Mouse (Mus musculus): Measurements from ENCODE around the gene Capg. TPM values are rescaled to one million over a fixed set of nuclear protein-coding genes. Genes with fewer than 3 reads are reported as not detected.

Gene Capg
- polyA plus RNA-seq, 1 experiment from 2014 or later, result 32.8 TPM

- Histone ChIP-seq H3K27me3 (ENCODE audit: control insufficient read depth, insufficient read depth, low read length) (no peaks in the 10 kb centered on the region), H3K36me3 (ENCODE audit: control insufficient read depth, insufficient read depth) (no peaks in the 10 kb centered on the region), H3K4me2 (ENCODE audit: low read depth, low read length) (no peak overlapping the region), H3K4me3 (ENCODE audit: low read length) (no peak overlapping the region), H3K9ac (ENCODE audit: low read length) (no peak overlapping the region), H3K27ac (ENCODE audit: low read length) (no peak overlapping the region), H3K4me1 (ENCODE audit: control insufficient read depth, insufficient read depth, low read length) (peaks cover 9% of the 10 kb centered on the region), H3K9me3 (replicated peaks; ENCODE audit: control insufficient read depth, low read length) (no peaks in the 10 kb centered on the region)
- no peak for ATAC-seq (replicated peaks; ENCODE audit: extremely low read depth, insufficient read depth, low FRiP score)
- WGBS, result 78% methylated on average over 6 of the region's 6 CpGs
Measured at GRCm38 (mm10) chr6:72593011-72593803, 49.0 kb downstream of the Capg start.

GRCm38 (mm10) chr6:72593914-72594313 lies 49.7 kb downstream of the Capg start:
- Histone ChIP-seq H3K9me3 (replicated peaks; ENCODE audit: control insufficient read depth, low read length) (no peaks in the 10 kb centered on the region), H3K9ac (ENCODE audit: low read length) (no peak overlapping the region)
- 39% methylated on average over 5 of the region's 5 CpGs for WGBS

GRCm38 (mm10) chr6:72597083-72597874 lies 53.1 kb downstream of the Capg start:
- 39% methylated on average over 13 of the region's 13 CpGs for WGBS

More at GRCm38 (mm10) chr6:72593914-72594313, 49.7 kb downstream of the Capg start:
- no peak overlapping the region for H3K4me2 ChIP-seq (ENCODE audit: low read depth, low read length)
- no peaks in the 10 kb centered on the region for H3K27me3 ChIP-seq (ENCODE audit: control insufficient read depth, insufficient read depth, low read length)
- no peak overlapping the region for H3K27ac ChIP-seq (ENCODE audit: low read length)
- no peaks in the 10 kb centered on the region for H3K36me3 ChIP-seq (ENCODE audit: control insufficient read depth, insufficient read depth)
- no peak overlapping the region for H3K4me3 ChIP-seq (ENCODE audit: low read length)
- peaks cover 9% of the 10 kb centered on the region for H3K4me1 ChIP-seq (ENCODE audit: control insufficient read depth, insufficient read depth, low read length)
- ATAC-seq (replicated peaks; ENCODE audit: extremely low read depth, insufficient read depth, low FRiP score), result no peak

GRCm38 (mm10) chr6:72597956-72598753 lies 54.0 kb downstream of the Capg start, which contains the start of the genes Elmod3 and Retsat:
Gene Elmod3 (minus strand): TSS chr6:72598413.
Gene Retsat (plus strand): TSS chr6:72598475.
- ATAC-seq (replicated peaks; ENCODE audit: extremely low read depth, insufficient read depth, low FRiP score), result peak; percentile 91
- Histone ChIP-seq H3K27ac (ENCODE audit: low read length) (peak within 1 kb of the TSS; percentile 96), H3K4me1 (ENCODE audit: control insufficient read depth, insufficient read depth, low read length) (peaks cover 14% of the 10 kb centered on the region), H3K4me2 (ENCODE audit: low read depth, low read length) (peak within 1 kb of the TSS; percentile 79), H3K4me3 (ENCODE audit: low read length) (peak within 1 kb of the TSS; percentile 66), H3K9ac (ENCODE audit: low read length) (peak within 1 kb of the TSS; percentile 82), H3K36me3 (ENCODE audit: control insufficient read depth, insufficient read depth) (no peaks in the 10 kb centered on the region), H3K9me3 (replicated peaks; ENCODE audit: control insufficient read depth, low read length) (no peaks in the 10 kb centered on the region), H3K27me3 (ENCODE audit: control insufficient read depth, insufficient read depth, low read length) (no peaks in the 10 kb centered on the region)
- WGBS, result under 1% methylated on average over 38 of the region's 38 CpGs

More at GRCm38 (mm10) chr6:72597083-72597874, 53.1 kb downstream of the Capg start:
- no peaks in the 10 kb centered on the region for H3K27me3 ChIP-seq (ENCODE audit: control insufficient read depth, insufficient read depth, low read length)
- no peaks in the 10 kb centered on the region for H3K36me3 ChIP-seq (ENCODE audit: control insufficient read depth, insufficient read depth)
- H3K4me1 ChIP-seq (ENCODE audit: control insufficient read depth, insufficient read depth, low read length), result peaks cover 14% of the 10 kb centered on the region
- no peak for ATAC-seq (replicated peaks; ENCODE audit: extremely low read depth, insufficient read depth, low FRiP score)
- H3K9me3 ChIP-seq (replicated peaks; ENCODE audit: control insufficient read depth, low read length), result no peaks in the 10 kb centered on the region
- H3K9ac ChIP-seq (ENCODE audit: low read length), result peak overlapping the region; percentile 74
- peak overlapping the region; percentile 79 for H3K4me2 ChIP-seq (ENCODE audit: low read depth, low read length)
- H3K4me3 ChIP-seq (ENCODE audit: low read length), result peak overlapping the region; percentile 66
- H3K27ac ChIP-seq (ENCODE audit: low read length), result no peak overlapping the region; the same call in 1 of the 2 replicates

- WGBS, result 29% methylated on average over 12 of the region's 12 CpGs
- H3K4me3 ChIP-seq (ENCODE audit: low read length), result peak overlapping the region; percentile 66
- peaks cover 14% of the 10 kb centered on the region for H3K4me1 ChIP-seq (ENCODE audit: control insufficient read depth, insufficient read depth, low read length)
- no peaks in the 10 kb centered on the region for H3K36me3 ChIP-seq (ENCODE audit: control insufficient read depth, insufficient read depth)
- peak overlapping the region; percentile 82 for H3K9ac ChIP-seq (ENCODE audit: low read length)
- H3K4me2 ChIP-seq (ENCODE audit: low read depth, low read length), result peak overlapping the region; percentile 79
- H3K27me3 ChIP-seq (ENCODE audit: control insufficient read depth, insufficient read depth, low read length), result no peaks in the 10 kb centered on the region
- peak; percentile 65 for ATAC-seq (replicated peaks; ENCODE audit: extremely low read depth, insufficient read depth, low FRiP score)
- H3K9me3 ChIP-seq (replicated peaks; ENCODE audit: control insufficient read depth, low read length), result no peaks in the 10 kb centered on the region
- H3K27ac ChIP-seq (ENCODE audit: low read length), result peak overlapping the region; percentile 96
Measured at GRCm38 (mm10) chr6:72598791-72599557, 54.8 kb downstream of the Capg start.

- 84% methylated on average over 6 of the region's 6 CpGs for WGBS
- Histone ChIP-seq H3K27me3 (ENCODE audit: control insufficient read depth, insufficient read depth, low read length) (no peaks in the 10 kb centered on the region), H3K9me3 (replicated peaks; ENCODE audit: control insufficient read depth, low read length) (no peaks in the 10 kb centered on the region), H3K4me3 (ENCODE audit: low read length) (no peak overlapping the region), H3K4me2 (ENCODE audit: low read depth, low read length) (no peak overlapping the region), H3K27ac (ENCODE audit: low read length) (no peak overlapping the region), H3K36me3 (ENCODE audit: control insufficient read depth, insufficient read depth) (peaks cover 11% of the 10 kb centered on the region), H3K4me1 (ENCODE audit: control insufficient read depth, insufficient read depth, low read length) (peaks cover 14% of the 10 kb centered on the region), H3K9ac (ENCODE audit: low read length) (no peak overlapping the region)
- no peak for ATAC-seq (replicated peaks; ENCODE audit: extremely low read depth, insufficient read depth, low FRiP score)
Measured at GRCm38 (mm10) chr6:72600216-72600615, 56.0 kb downstream of the Capg start.

- no peaks in the 10 kb centered on the region for H3K9me3 ChIP-seq (replicated peaks; ENCODE audit: control insufficient read depth, low read length)
- no peaks in the 10 kb centered on the region for H3K27me3 ChIP-seq (ENCODE audit: control insufficient read depth, insufficient read depth, low read length)
- no peak overlapping the region for H3K9ac ChIP-seq (ENCODE audit: low read length)
- H3K4me3 ChIP-seq (ENCODE audit: low read length), result no peak overlapping the region
- H3K27ac ChIP-seq (ENCODE audit: low read length), result no peak overlapping the region
- peaks cover 14% of the 10 kb centered on the region for H3K4me1 ChIP-seq (ENCODE audit: control insufficient read depth, insufficient read depth, low read length)
- no peak for ATAC-seq (replicated peaks; ENCODE audit: extremely low read depth, insufficient read depth, low FRiP score)
- H3K4me2 ChIP-seq (ENCODE audit: low read depth, low read length), result no peak overlapping the region
- 81% methylated on average over 12 of the region's 12 CpGs for WGBS
- H3K36me3 ChIP-seq (ENCODE audit: control insufficient read depth, insufficient read depth), result peaks cover 14% of the 10 kb centered on the region
Measured at GRCm38 (mm10) chr6:72600771-72601170, 56.6 kb downstream of the Capg start.

GRCm38 (mm10) chr6:72601732-72602131 lies 57.5 kb downstream of the Capg start:
- Histone ChIP-seq H3K36me3 (ENCODE audit: control insufficient read depth, insufficient read depth) (peaks cover 24% of the 10 kb centered on the region), H3K4me1 (ENCODE audit: control insufficient read depth, insufficient read depth, low read length) (peaks cover 14% of the 10 kb centered on the region), H3K27me3 (ENCODE audit: control insufficient read depth, insufficient read depth, low read length) (no peaks in the 10 kb centered on the region), H3K9ac (ENCODE audit: low read length) (no peak overlapping the region), H3K9me3 (replicated peaks; ENCODE audit: control insufficient read depth, low read length) (no peaks in the 10 kb centered on the region), H3K4me2 (ENCODE audit: low read depth, low read length) (no peak overlapping the region), H3K4me3 (ENCODE audit: low read length) (no peak overlapping the region), H3K27ac (ENCODE audit: low read length) (no peak overlapping the region)
- ATAC-seq (replicated peaks; ENCODE audit: extremely low read depth, insufficient read depth, low FRiP score), result no peak
- WGBS, result 50% methylated on average over 1 of the region's 1 CpGs

Data from heart, embryonic 16.5 days (tissue).